Mouse (Mus musculus) small intestine, adult 2 months (tissue): ENCODE measurements at regions not wholly inside any gene's neighbourhood (a gene's known extent, or its start where the extent isn't known, plus 50 kb on each side); places are given as distances from the start of the nearest gene placed in this dataset.

Source experiments
- CTCF ChIP-seq: fragments of 200-500 bp; IDR thresholded peaks from 2 replicates; pipeline ENCODE4 v1.5.1; 2012; ENCODE audit warnings: low read depth, mild to moderate bottlenecking, control low read depth, inconsistent platforms, low read length, moderate library complexity, mixed read lengths; ENCODE audit not compliant: insufficient replicate concordance, insufficient read length; ENCODE audit errors: extremely low read depth
- POLR2A ChIP-seq: fragments of 200-500 bp; IDR thresholded peaks from 2 replicates; pipeline ENCODE4 v1.6.1; 2012; ENCODE audit warnings: low read depth, mild to moderate bottlenecking, control low read depth, inconsistent platforms, low read length, moderate library complexity

DNA sequence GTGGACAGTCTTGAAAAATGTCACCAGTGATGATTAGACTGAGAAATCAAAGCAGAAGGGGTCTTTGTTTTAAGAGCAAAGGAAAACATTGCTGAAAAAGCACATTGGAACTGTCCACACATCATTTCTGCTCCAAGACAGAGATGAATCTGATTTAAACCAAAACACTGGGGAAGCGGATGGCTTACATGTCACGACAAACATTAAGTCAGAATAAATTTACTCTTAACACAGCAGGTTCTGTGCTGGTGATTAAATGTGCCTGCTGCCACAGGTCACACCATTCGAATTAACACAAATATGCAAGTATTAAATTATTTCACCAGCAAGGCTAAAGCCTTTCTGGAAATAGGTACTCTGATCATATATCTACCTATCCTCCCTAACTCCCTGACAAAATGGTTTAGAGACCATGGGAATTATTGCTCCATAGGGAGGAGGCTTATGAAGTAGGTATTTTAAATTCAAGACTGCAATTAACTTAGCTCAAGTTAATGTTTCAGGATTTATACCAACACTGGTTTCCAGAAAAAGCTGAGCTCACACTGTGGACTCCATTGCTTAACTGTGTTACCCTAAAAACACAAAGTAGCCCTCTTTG is 562.7 kb upstream of the Pdzrn3 start:
- no peak for TF ChIP-seq CTCF
- no peak for TF ChIP-seq POLR2A
